Mouse (Mus musculus): ENCODE data around the gene Ppp2r5c. TPM values are rescaled to one million over a fixed set of nuclear protein-coding genes. Genes with fewer than 3 reads are reported as not detected.
A peak's percentile ranks its signal among the peaks of the same experiment; 100 is the strongest.

The Ppp2r5c gene
- polyA plus RNA-seq, 1 experiment = 153 TPM

- Histone ChIP-seq H3K4me3 (ENCODE audit: insufficient read depth, low read length) (no peak overlapping the region), H3K27ac (ENCODE audit: insufficient read depth, low read depth, low read length) (no peak overlapping the region), H3K4me1 (ENCODE audit: control insufficient read depth, insufficient read depth, low read length) (peaks cover 44% of the 10 kb centered on the region)
- TF ChIP-seq CTCF (IDR thresholded peaks at IDR 0.05; ENCODE audit: low read depth, low read length) = no peak
- no peak for TF ChIP-seq POLR2A (IDR thresholded peaks at IDR 0.05; ENCODE audit: borderline replicate concordance, low read depth, low read length)
Observed at GRCm38 (mm10) chr12:110496016-110496415, 49.1 kb downstream of the Ppp2r5c start.

GRCm38 (mm10) chr12:110497013-110497412 lies 50.1 kb downstream of the Ppp2r5c start:
- no peak overlapping the region for H3K27ac ChIP-seq (ENCODE audit: insufficient read depth, low read depth, low read length)
- TF ChIP-seq POLR2A (IDR thresholded peaks at IDR 0.05; ENCODE audit: borderline replicate concordance, low read depth, low read length) = no peak
- TF ChIP-seq CTCF (IDR thresholded peaks at IDR 0.05; ENCODE audit: low read depth, low read length) = no peak
- no peak overlapping the region for H3K4me3 ChIP-seq (ENCODE audit: insufficient read depth, low read length)
- H3K4me1 ChIP-seq (ENCODE audit: control insufficient read depth, insufficient read depth, low read length) = peaks cover 44% of the 10 kb centered on the region

DNA sequence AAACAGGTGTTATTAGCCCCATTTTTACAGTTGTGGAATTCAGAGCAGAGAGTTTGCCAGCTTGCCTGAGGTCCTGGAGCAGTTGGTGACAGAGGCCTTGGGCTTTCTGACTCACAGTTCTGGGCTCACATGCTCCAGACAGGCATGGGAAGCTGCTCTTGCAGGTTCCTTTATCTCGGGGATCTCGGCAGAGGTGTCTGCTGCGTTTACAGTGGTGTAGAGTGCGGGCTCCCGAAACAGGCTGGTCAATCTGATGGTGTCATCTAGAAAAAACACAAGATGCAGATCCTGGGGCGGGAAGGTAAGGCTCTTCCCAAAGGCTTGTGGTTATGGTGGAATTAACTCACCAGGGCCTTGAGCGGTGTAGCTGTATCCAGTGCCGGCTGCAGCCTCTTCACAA lies 50.6 kb downstream of the Ppp2r5c start:
- peaks cover 46% of the 10 kb centered on the region for H3K4me1 ChIP-seq (ENCODE audit: control insufficient read depth, insufficient read depth, low read length)
- H3K27ac ChIP-seq (ENCODE audit: insufficient read depth, low read depth, low read length) = no peak overlapping the region
- TF ChIP-seq POLR2A (IDR thresholded peaks at IDR 0.05; ENCODE audit: borderline replicate concordance, low read depth, low read length) (no peak), CTCF (IDR thresholded peaks at IDR 0.05; ENCODE audit: low read depth, low read length) (no peak)
- no peak overlapping the region for H3K4me3 ChIP-seq (ENCODE audit: insufficient read depth, low read length)

DNA sequence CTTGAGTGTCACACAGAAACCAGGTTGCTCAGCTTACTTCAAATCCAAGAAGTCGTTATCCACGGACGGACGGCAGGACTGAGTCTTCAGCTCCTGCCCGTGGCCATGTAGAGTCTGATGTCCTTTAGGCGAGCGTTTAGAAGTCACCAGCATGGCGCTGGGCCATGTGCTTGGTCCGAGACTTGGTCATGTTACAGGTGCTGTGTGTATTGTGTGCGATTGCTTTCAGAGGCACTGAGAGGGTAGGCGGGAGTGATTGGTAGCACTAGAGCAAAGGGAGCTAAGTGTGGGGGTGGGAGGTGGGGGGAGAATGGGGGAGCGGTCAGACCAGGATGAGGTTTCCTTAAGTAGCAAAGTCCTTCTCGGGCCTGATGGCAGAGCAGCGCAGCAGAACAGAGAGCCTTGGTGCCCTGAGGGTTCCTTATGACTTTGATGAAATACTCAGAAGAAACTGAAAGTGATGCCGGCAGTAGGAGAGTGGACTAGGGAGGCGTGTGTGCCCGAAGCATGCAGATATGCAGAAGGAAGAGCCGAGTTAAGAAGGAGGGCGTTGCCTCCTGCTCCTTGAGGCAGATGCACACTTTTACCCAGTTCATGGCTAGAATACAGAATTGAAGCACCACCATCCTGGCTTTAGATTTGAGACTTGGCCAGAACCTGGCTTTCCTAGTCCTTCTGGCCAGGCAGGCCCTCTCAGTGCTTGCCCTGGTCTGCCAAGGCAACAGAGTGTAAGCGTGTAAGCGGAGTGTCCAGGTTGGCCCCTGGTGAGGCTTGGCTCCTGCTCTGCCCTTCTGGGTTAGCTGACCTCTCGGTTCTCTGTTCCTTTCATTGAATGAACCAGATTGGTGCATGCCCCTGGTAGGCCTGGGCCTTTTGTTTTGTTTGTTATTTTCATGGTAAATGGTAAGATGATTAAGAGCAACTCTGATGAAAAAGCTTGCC lies 51.6 kb downstream of the Ppp2r5c start:
- Histone ChIP-seq H3K27ac (ENCODE audit: insufficient read depth, low read depth, low read length) (peak overlapping the region; percentile 51), H3K4me1 (ENCODE audit: control insufficient read depth, insufficient read depth, low read length) (peaks cover 54% of the 10 kb centered on the region), H3K4me3 (ENCODE audit: insufficient read depth, low read length) (peak overlapping the region; percentile 34)
- TF ChIP-seq CTCF (IDR thresholded peaks at IDR 0.05; ENCODE audit: low read depth, low read length) (no peak), POLR2A (IDR thresholded peaks at IDR 0.05; ENCODE audit: borderline replicate concordance, low read depth, low read length) (no peak)

DNA sequence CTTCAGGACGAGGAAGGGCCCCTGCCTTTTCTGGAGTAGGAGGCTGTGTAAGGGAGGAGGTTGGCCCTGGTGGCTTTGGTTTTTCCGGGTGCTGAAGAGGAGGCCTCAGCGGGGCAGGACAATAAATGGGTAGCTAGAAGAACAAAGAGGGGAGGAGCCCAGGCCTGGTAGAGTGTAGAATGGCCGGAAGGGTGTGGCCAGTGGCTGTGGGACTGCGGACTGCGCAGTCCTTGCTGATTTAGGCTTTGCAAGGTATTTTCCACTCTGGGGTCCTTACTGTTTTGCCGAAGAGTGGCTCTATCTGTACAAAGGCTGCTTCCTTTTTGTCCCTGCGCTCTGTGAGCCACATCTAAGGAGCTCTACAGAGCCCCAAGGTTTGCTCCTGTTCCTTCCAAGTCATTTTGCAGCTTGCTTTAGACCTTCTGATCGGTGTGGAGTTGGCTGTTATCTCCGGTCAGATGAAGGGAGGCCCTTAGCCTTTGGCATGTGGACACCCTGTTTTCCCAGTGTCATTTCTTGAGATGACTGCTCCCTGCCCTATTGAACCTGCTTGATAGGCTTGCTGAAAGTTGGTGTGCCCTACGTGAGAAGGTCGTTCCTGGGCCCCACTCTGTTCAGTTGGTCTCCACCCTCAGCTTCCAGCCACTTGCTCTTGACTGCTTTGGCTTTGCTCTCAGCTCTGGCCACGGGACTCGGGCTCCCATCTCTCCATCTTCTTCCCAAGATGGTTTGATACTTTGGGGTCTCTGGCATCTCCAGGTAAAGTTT lies 52.5 kb downstream of the Ppp2r5c start:
- TF ChIP-seq CTCF (IDR thresholded peaks at IDR 0.05; ENCODE audit: low read depth, low read length) (no peak), POLR2A (IDR thresholded peaks at IDR 0.05; ENCODE audit: borderline replicate concordance, low read depth, low read length) (no peak)
- peaks cover 57% of the 10 kb centered on the region for H3K4me1 ChIP-seq (ENCODE audit: control insufficient read depth, insufficient read depth, low read length)
- H3K27ac ChIP-seq (ENCODE audit: insufficient read depth, low read depth, low read length) = peak overlapping the region; percentile 51
- H3K4me3 ChIP-seq (ENCODE audit: insufficient read depth, low read length) = peak overlapping the region; percentile 34

DNA sequence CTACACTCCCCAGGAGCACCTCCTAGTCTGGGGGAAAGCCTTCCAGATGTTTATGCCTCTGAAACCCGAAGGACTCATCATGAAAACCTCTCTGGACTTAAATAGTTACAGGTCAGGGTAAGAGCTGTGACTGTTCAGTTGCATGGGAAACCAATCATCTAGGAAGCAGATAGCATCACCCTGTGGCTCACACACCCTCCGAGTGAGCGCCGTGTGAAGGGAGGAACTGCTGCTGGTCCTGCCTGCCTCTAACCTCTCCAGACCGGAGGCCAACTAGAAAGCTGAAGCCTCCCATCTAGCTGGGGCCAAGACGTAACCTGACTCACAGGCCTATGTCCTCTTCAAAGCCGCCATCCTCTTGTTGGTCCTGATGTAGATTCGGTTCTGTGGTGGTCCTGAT lies 53.2 kb downstream of the Ppp2r5c start:
- TF ChIP-seq CTCF (IDR thresholded peaks at IDR 0.05; ENCODE audit: low read depth, low read length) = no peak
- no peak for TF ChIP-seq POLR2A (IDR thresholded peaks at IDR 0.05; ENCODE audit: borderline replicate concordance, low read depth, low read length)
- no peak overlapping the region for H3K4me3 ChIP-seq (ENCODE audit: insufficient read depth, low read length)

DNA sequence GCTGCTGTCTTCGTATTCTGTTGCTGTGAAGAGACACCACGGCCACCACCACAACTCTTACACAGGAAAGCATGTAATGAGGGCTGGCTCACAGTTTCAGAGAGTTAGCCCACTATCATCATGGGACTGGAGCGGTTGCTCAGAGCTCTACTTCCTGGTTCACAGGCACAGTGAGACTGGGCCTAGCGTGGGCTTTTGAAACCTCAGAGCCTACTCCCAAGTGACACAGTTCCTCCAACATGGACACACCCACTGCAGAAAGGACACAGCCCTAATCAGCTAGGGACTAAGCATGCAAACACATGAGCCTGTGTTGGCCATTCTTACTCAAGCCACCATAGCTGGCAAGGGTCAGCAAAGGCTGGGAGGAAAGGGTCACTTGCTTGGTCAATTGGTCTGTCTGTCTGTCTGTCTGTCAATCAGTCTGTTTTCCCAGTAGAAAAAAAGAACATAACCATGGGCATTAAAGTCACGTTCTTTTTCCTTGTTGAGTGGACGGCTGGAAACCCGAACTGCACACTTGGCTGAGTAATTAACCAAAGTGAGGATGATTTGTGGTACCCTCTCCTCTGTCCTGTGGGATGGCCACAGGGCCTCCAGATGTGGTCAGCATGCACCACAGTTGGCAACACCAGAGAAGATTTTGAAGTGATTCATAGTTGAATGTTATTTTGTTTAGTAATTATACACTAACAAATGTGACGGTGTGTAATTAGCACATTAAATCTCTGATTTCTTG lies 56.7 kb downstream of the Ppp2r5c start:
- Histone ChIP-seq H3K4me3 (ENCODE audit: insufficient read depth, low read length) (peak overlapping the region; percentile 18; the same call in 1 of the 2 replicates), H3K27ac (ENCODE audit: insufficient read depth, low read depth, low read length) (peak overlapping the region; percentile 72), H3K4me1 (ENCODE audit: control insufficient read depth, insufficient read depth, low read length) (peaks cover 65% of the 10 kb centered on the region)
- no peak for TF ChIP-seq POLR2A (IDR thresholded peaks at IDR 0.05; ENCODE audit: borderline replicate concordance, low read depth, low read length)
- TF ChIP-seq CTCF (IDR thresholded peaks at IDR 0.05; ENCODE audit: low read depth, low read length) = no peak

More for the DNA sequence above, 53.2 kb downstream of the Ppp2r5c start:
- H3K4me1 ChIP-seq (ENCODE audit: control insufficient read depth, insufficient read depth, low read length) = peaks cover 62% of the 10 kb centered on the region
- no peak overlapping the region for H3K27ac ChIP-seq (ENCODE audit: insufficient read depth, low read depth, low read length)

- Histone ChIP-seq H3K4me1 (ENCODE audit: control insufficient read depth, insufficient read depth, low read length) (peaks cover 62% of the 10 kb centered on the region), H3K27ac (ENCODE audit: insufficient read depth, low read depth, low read length) (no peak overlapping the region), H3K4me3 (ENCODE audit: insufficient read depth, low read length) (no peak overlapping the region)
- TF ChIP-seq CTCF (IDR thresholded peaks at IDR 0.05; ENCODE audit: low read depth, low read length) (no peak), POLR2A (IDR thresholded peaks at IDR 0.05; ENCODE audit: borderline replicate concordance, low read depth, low read length) (no peak)
Observed at GRCm38 (mm10) chr12:110504145-110504490, 57.2 kb downstream of the Ppp2r5c start.

GRCm38 (mm10) chr12:110504793-110505192 lies 57.9 kb downstream of the Ppp2r5c start:
- Histone ChIP-seq H3K4me1 (ENCODE audit: control insufficient read depth, insufficient read depth, low read length) (peaks cover 57% of the 10 kb centered on the region), H3K27ac (ENCODE audit: insufficient read depth, low read depth, low read length) (no peak overlapping the region), H3K4me3 (ENCODE audit: insufficient read depth, low read length) (no peak overlapping the region)
- TF ChIP-seq CTCF (IDR thresholded peaks at IDR 0.05; ENCODE audit: low read depth, low read length) (no peak), POLR2A (IDR thresholded peaks at IDR 0.05; ENCODE audit: borderline replicate concordance, low read depth, low read length) (no peak)
